Mouse (Mus musculus) heart, embryonic 14.5 days (tissue): ENCODE measurements at regions not wholly inside any gene's neighbourhood (a gene's known extent, or its start where the extent isn't known, plus 50 kb on each side); places are given as distances from the start of the nearest gene placed in this dataset.

Experiments
- ATAC-seq: fragments of 200-750 bp; cut with Nextera tagmentation; 2 replicates; pipeline ENCODE4 v1.8.0; 2017; ENCODE audit warnings: low read depth, moderate TSS enrichment; ENCODE audit not compliant: insufficient number of reproducible peaks, insufficient read depth, low FRiP score
- H3K27ac ChIP-seq, 2 experiments: fragments of 200-500 bp in 1 of 2; fragments of 300-500 bp in 1 of 2; sonication (generic) in 1 of 2; replicated peaks in 1 of 2; 2 replicates each; pipeline ENCODE4 v1.5.1; 2012 to 2014; ENCODE audit warnings: low read depth in 2 of 2, low read length in 2 of 2, control low read depth in 1 of 2, mild to moderate bottlenecking in 1 of 2, mixed read lengths in 1 of 2; ENCODE audit not compliant: control insufficient read depth in 1 of 2, insufficient read depth in 1 of 2
- H3K27me3 ChIP-seq: fragments of 300-500 bp; sonication (generic); 2 replicates; pipeline ENCODE4 v1.6.1; 2014; ENCODE audit warnings: mild to moderate bottlenecking, low read length, control low read depth; ENCODE audit not compliant: control insufficient read depth, insufficient read depth
- H3K36me3 ChIP-seq: fragments of 300-500 bp; sonication (generic); 2 replicates; pipeline ENCODE4 v1.6.1; 2014; ENCODE audit warnings: mild to moderate bottlenecking, control low read depth, low read length, mixed read lengths; ENCODE audit not compliant: control insufficient read depth, insufficient read depth
- H3K4me1 ChIP-seq, 2 experiments: fragments of 200-500 bp in 1 of 2; fragments of 300-500 bp in 1 of 2; sonication (generic) in 1 of 2; 2 replicates each; pipeline ENCODE4 v1.6.1; 2012 to 2014; ENCODE audit warnings: low read length in 2 of 2, control low read depth in 1 of 2, mixed read lengths in 1 of 2; ENCODE audit not compliant: control insufficient read depth in 2 of 2, insufficient read depth in 2 of 2
- H3K4me2 ChIP-seq: fragments of 300-500 bp; sonication (generic); 2 replicates; pipeline ENCODE4 v1.6.1; 2014; ENCODE audit warnings: mild to moderate bottlenecking, low read length
- H3K4me3 ChIP-seq, 2 experiments: fragments of 200-500 bp in 1 of 2; fragments of 300-500 bp in 1 of 2; sonication (generic) in 1 of 2; 2 replicates each; pipeline ENCODE4 v1.5.1; 2012 to 2014; ENCODE audit warnings: low read length in 2 of 2, mild to moderate bottlenecking in 2 of 2, control low read depth in 1 of 2, low read depth in 1 of 2, moderate library complexity in 1 of 2; ENCODE audit not compliant: control insufficient read depth in 1 of 2, insufficient read depth in 1 of 2
- H3K9ac ChIP-seq: fragments of 300-500 bp; sonication (generic); 2 replicates; pipeline ENCODE4 v1.6.1; 2014; ENCODE audit warnings: mild to moderate bottlenecking, low read length
- H3K9me3 ChIP-seq: fragments of 300-500 bp; sonication (generic); 2 replicates; pipeline ENCODE4 v1.6.1; 2016; ENCODE audit warnings: low read length, control low read depth; ENCODE audit not compliant: control insufficient read depth
- WGBS: fragments of 180-500 bp; shearing (Covaris S2); extraction: QIAGEN DNeasy Blood & Tissue Kit; methylation state at CpG from one replicate; pipeline ENCODE4 v1.1.7; 2014; 5-methylcytosine and 5-hydroxymethylcytosine counted together

- no peaks in the 10 kb centered on the region for H3K36me3 ChIP-seq
- WGBS = 62% methylated on average over 17 of the region's 17 CpGs
- no peak overlapping the region for H3K9ac ChIP-seq
- no peak for ATAC-seq
- H3K27me3 ChIP-seq = no peaks in the 10 kb centered on the region
- no peak overlapping the region for H3K4me2 ChIP-seq
- H3K4me3 ChIP-seq = no peak overlapping the region
- H3K9me3 ChIP-seq = no peaks in the 10 kb centered on the region
- H3K27ac ChIP-seq = no peak overlapping the region
- H3K4me1 ChIP-seq = peaks cover 18 to 29% of the 10 kb centered on the region in 2 experiments
Observed at GRCm38 (mm10) chr4:9010381-9011128, 771.7 kb upstream of the Car8 start.

GRCm38 (mm10) chr4:9009656-9010055 is 770.8 kb upstream of the Car8 start:
- Histone ChIP-seq H3K36me3 (no peaks in the 10 kb centered on the region), H3K27me3 (no peaks in the 10 kb centered on the region), H3K9me3 (no peaks in the 10 kb centered on the region), H3K9ac (no peak overlapping the region), H3K27ac (no peak overlapping the region), H3K4me2 (no peak overlapping the region), H3K4me3 (no peak overlapping the region), H3K4me1 (peaks cover 13 to 22% of the 10 kb centered on the region in 2 experiments)
- no peak for ATAC-seq
- WGBS = 49% methylated on average over 4 of the region's 4 CpGs

- H3K9ac ChIP-seq = no peak overlapping the region
- no peaks in the 10 kb centered on the region for H3K27me3 ChIP-seq
- no peak overlapping the region for H3K4me2 ChIP-seq
- no peak overlapping the region for H3K4me3 ChIP-seq
- H3K9me3 ChIP-seq = no peaks in the 10 kb centered on the region
- peaks cover 12 to 18% of the 10 kb centered on the region in 2 experiments for H3K4me1 ChIP-seq
- H3K36me3 ChIP-seq = no peaks in the 10 kb centered on the region
- WGBS = 63% methylated on average over 8 of the region's 8 CpGs
- ATAC-seq = no peak
- no peak overlapping the region for H3K27ac ChIP-seq
Observed at GRCm38 (mm10) chr4:9005938-9006626, 767.2 kb upstream of the Car8 start.

GRCm38 (mm10) chr4:9003891-9004290 is 765.0 kb upstream of the Car8 start:
- ATAC-seq = no peak
- 67% methylated on average over 1 of the region's 1 CpGs for WGBS
- peaks cover 3 to 5% of the 10 kb centered on the region in 2 experiments; a peak in 1 of 4 replicates for H3K4me1 ChIP-seq
- no peak overlapping the region for H3K4me2 ChIP-seq
- no peak overlapping the region for H3K4me3 ChIP-seq
- H3K36me3 ChIP-seq = no peaks in the 10 kb centered on the region
- H3K9me3 ChIP-seq = no peaks in the 10 kb centered on the region
- no peaks in the 10 kb centered on the region for H3K27me3 ChIP-seq
- H3K27ac ChIP-seq = no peak overlapping the region
- no peak overlapping the region for H3K9ac ChIP-seq

GRCm38 (mm10) chr4:9002380-9002779 is 763.5 kb upstream of the Car8 start:
- Histone ChIP-seq H3K27ac (no peak overlapping the region), H3K4me1 (peaks cover 3 to 5% of the 10 kb centered on the region in 2 experiments; a peak in 1 of 4 replicates), H3K4me2 (no peak overlapping the region), H3K36me3 (no peaks in the 10 kb centered on the region), H3K27me3 (no peaks in the 10 kb centered on the region), H3K9ac (no peak overlapping the region), H3K9me3 (no peaks in the 10 kb centered on the region), H3K4me3 (no peak overlapping the region)
- no peak for ATAC-seq
- 86% methylated on average over 6 of the region's 6 CpGs for WGBS

GRCm38 (mm10) chr4:8998606-8999005 is 759.8 kb upstream of the Car8 start:
- ATAC-seq = no peak
- H3K36me3 ChIP-seq = no peaks in the 10 kb centered on the region
- H3K4me3 ChIP-seq = no peak overlapping the region
- 86% methylated on average over 4 of the region's 4 CpGs for WGBS
- H3K27ac ChIP-seq = no peak overlapping the region
- no peak overlapping the region for H3K9ac ChIP-seq
- no peaks in the 10 kb centered on the region for H3K9me3 ChIP-seq
- H3K4me2 ChIP-seq = no peak overlapping the region
- no peaks in the 10 kb centered on the region for H3K27me3 ChIP-seq
- H3K4me1 ChIP-seq = peaks cover 3 to 5% of the 10 kb centered on the region in 2 experiments; a peak in 1 of 4 replicates

- WGBS = 70% methylated on average over 1 of the region's 1 CpGs
- no peak for ATAC-seq
Observed at GRCm38 (mm10) chr4:8992171-8992570, 753.3 kb upstream of the Car8 start.

More at GRCm38 (mm10) chr4:8992171-8992570, 753.3 kb upstream of the Car8 start:
- Histone ChIP-seq H3K4me1 (peaks cover 7 to 9% of the 10 kb centered on the region in 2 experiments; a peak in 3 of 4 replicates), H3K9me3 (no peaks in the 10 kb centered on the region), H3K4me2 (no peak overlapping the region), H3K27ac (no peak overlapping the region), H3K9ac (no peak overlapping the region), H3K36me3 (no peaks in the 10 kb centered on the region), H3K27me3 (no peaks in the 10 kb centered on the region), H3K4me3 (no peak overlapping the region)
